Mouse (Mus musculus): ENCODE results near the gene Irx4. TPM values are rescaled to one million over a fixed set of nuclear protein-coding genes. Genes with fewer than 3 reads are reported as not detected.

Gene Irx4
- total RNA-seq, 2 experiments from 2014 or later: 20.8 to 31.9 TPM

- DNase-seq: peak; percentile 49 to 61
- intact Hi-C loops (cut with DNase I): loop anchor here (5.0 kb wide), 2 partner anchors 53 to 223 kb away; no protein-coding TSS in a partner anchor
Observed at GRCm38 (mm10) chr13:73310183-73310929, 50.1 kb downstream of the Irx4 start.

Other genes starting within 250 kb of the Irx4 start
- gene Mrpl36, start 68.0 kb downstream of the Irx4 start, total RNA-seq (2021): 10 to 100 TPM; 50.3 to 54.0 TPM
- gene Ndufs6, start 68.1 kb downstream of the Irx4 start, total RNA-seq (2021): 1,000 to 10,000 TPM; 1,205 to 1,240 TPM
- 1 to 10 TPM; 7.0 to 9.4 TPM for gene Lpcat1, start 206.7 kb downstream of the Irx4 start, total RNA-seq (2021)